Mouse (Mus musculus) left cerebral cortex, postnatal 4 days (tissue): ENCODE results near the gene Akap13. TPM values are rescaled to one million over a fixed set of nuclear protein-coding genes. Genes with fewer than 3 reads are reported as not detected.
A peak's percentile ranks its signal among the peaks of the same experiment; 100 is the strongest.
"Not testable (repeated sequence)": the region's sequence is repeated elsewhere in the genome, so short reads cannot be mapped to it uniquely, and the experiment has no call there.

Source experiments
- DNase-seq: peaks from one replicate; pipeline ENCODE4 v3.0.0-alpha.2; 2022
- intact Hi-C: fragments of 180-260 bp; cut with DNase I; formaldehyde crosslinking; loops from one replicate; pipeline ENCODE4 v1.15.1; 2025
- total RNA-seq, 2 experiments: library from RNA; stranded (reverse); gene quantifications; 2 replicates each; pipeline ENCODE4 v1.2.3; 2021

Akap13 gene
- total RNA-seq, 2 experiments from 2014 or later, result 31.3 to 32.8 TPM

GRCm38 (mm10) chr7:75702966-75703645, 247.8 kb downstream of the Akap13 start:
- DNase-seq, result no peak
- intact Hi-C loops, result no loop called here

- no peak for DNase-seq
- intact Hi-C loops, result no loop called here
These were observed 249.5 kb downstream of the Akap13 start for GRCm38 (mm10) chr7:75704862-75705261.

GRCm38 (mm10) chr7:75709936-75710335, 254.6 kb downstream of the Akap13 start:
- intact Hi-C loops, result no loop called here
- DNase-seq, result no peak

GRCm38 (mm10) chr7:75710920-75711319, 255.6 kb downstream of the Akap13 start:
- intact Hi-C loops, result no loop called here
- no peak for DNase-seq

GRCm38 (mm10) chr7:75711436-75711835, 256.1 kb downstream of the Akap13 start:
- DNase-seq, result no peak
- intact Hi-C loops, result no loop called here

GRCm38 (mm10) chr7:75712808-75713207, 257.5 kb downstream of the Akap13 start:
- DNase-seq, result no peak
- intact Hi-C loops, result no loop called here

- intact Hi-C loops, result no loop called here
- no peak for DNase-seq
These were observed 258.6 kb downstream of the Akap13 start for GRCm38 (mm10) chr7:75713959-75714358.

GRCm38 (mm10) chr7:75715026-75715425, 259.7 kb downstream of the Akap13 start:
- DNase-seq, result no peak
- intact Hi-C loops, result no loop called here

GRCm38 (mm10) chr7:75715939-75716338, 260.6 kb downstream of the Akap13 start:
- no peak for DNase-seq
- intact Hi-C loops, result no loop called here

GRCm38 (mm10) chr7:75717349-75717748, 262.0 kb downstream of the Akap13 start:
- no peak for DNase-seq
- intact Hi-C loops, result no loop called here

GRCm38 (mm10) chr7:75721302-75721701, 266.0 kb downstream of the Akap13 start:
- intact Hi-C loops, result no loop called here
- no peak for DNase-seq

- DNase-seq, result no peak
- intact Hi-C loops, result no loop called here
These were observed 268.7 kb downstream of the Akap13 start for GRCm38 (mm10) chr7:75724012-75724411.

GRCm38 (mm10) chr7:75725899-75726298, 270.6 kb downstream of the Akap13 start:
- DNase-seq, result no peak
- intact Hi-C loops, result no loop called here

- intact Hi-C loops, result no loop called here
- no peak for DNase-seq
These were observed 271.5 kb downstream of the Akap13 start for GRCm38 (mm10) chr7:75726867-75727266.

- intact Hi-C loops, result no loop called here
- no peak for DNase-seq
These were observed 274.3 kb downstream of the Akap13 start for GRCm38 (mm10) chr7:75729652-75730051.

- no peak for DNase-seq
- intact Hi-C loops, result no loop called here
These were observed 274.9 kb downstream of the Akap13 start for GRCm38 (mm10) chr7:75730216-75730615.

GRCm38 (mm10) chr7:75731951-75732350, 276.6 kb downstream of the Akap13 start:
- no peak for DNase-seq
- intact Hi-C loops, result no loop called here

- intact Hi-C loops, result no loop called here
- DNase-seq, result no peak
These were observed 277.8 kb downstream of the Akap13 start for GRCm38 (mm10) chr7:75733166-75733565.

- intact Hi-C loops, result loop anchor here (5.0 kb wide), 1 partner anchor 143 kb away; no protein-coding TSS in a partner anchor
- peak; percentile 60 for DNase-seq
These were observed 283.9 kb downstream of the Akap13 start for GRCm38 (mm10) chr7:75739075-75739725.

GRCm38 (mm10) chr7:75744528-75744927, 289.2 kb downstream of the Akap13 start:
- DNase-seq, result no peak
- intact Hi-C loops, result no loop called here

GRCm38 (mm10) chr7:75744978-75745638, 289.8 kb downstream of the Akap13 start:
- no peak for DNase-seq
- intact Hi-C loops, result no loop called here

GRCm38 (mm10) chr7:75745969-75746368, 290.6 kb downstream of the Akap13 start:
- DNase-seq, intact Hi-C loops: not testable (repeated sequence)
